Mouse (Mus musculus) liver, embryonic 11.5 days (tissue): Measurements from ENCODE around the gene Cadm2. TPM values are rescaled to one million over a fixed set of nuclear protein-coding genes. Genes with fewer than 3 reads are reported as not detected.

Experiments
- ATAC-seq: fragments of 200-750 bp; cut with Nextera tagmentation; replicated peaks from 2 replicates; pipeline ENCODE4 v1.8.0; 2017; ENCODE audit warnings: moderate number of reproducible peaks, mild to moderate bottlenecking, moderate TSS enrichment, moderate library complexity; ENCODE audit not compliant: low FRiP score
- DNase-seq: peaks from one replicate; pipeline ENCODE4 v3.0.0-alpha.2; 2017; ENCODE audit warnings: low spot score
- H3K27ac ChIP-seq: fragments of 300-500 bp; sonication (generic); 2 replicates; pipeline ENCODE4 v1.5.1; 2014; ENCODE audit warnings: mild to moderate bottlenecking, low read depth, low read length, control low read depth
- H3K27me3 ChIP-seq: fragments of 300-500 bp; sonication (generic); replicated peaks from 2 replicates; pipeline ENCODE4 v1.6.1; 2014; ENCODE audit warnings: low read length, mixed read lengths; ENCODE audit not compliant: control insufficient read depth, insufficient read depth
- H3K36me3 ChIP-seq: fragments of 300-500 bp; sonication (generic); 2 replicates; pipeline ENCODE4 v1.6.1; 2014; ENCODE audit warnings: mild to moderate bottlenecking, low read length, moderate library complexity, mixed read lengths; ENCODE audit not compliant: control insufficient read depth, insufficient read depth
- H3K4me1 ChIP-seq: fragments of 300-500 bp; sonication (generic); replicated peaks from 2 replicates; pipeline ENCODE4 v1.6.1; 2014; ENCODE audit warnings: low read length, mixed read lengths; ENCODE audit not compliant: control insufficient read depth, insufficient read depth
- H3K4me2 ChIP-seq: fragments of 300-500 bp; sonication (generic); 2 replicates; pipeline ENCODE4 v1.6.1; 2014; ENCODE audit warnings: mild to moderate bottlenecking, control low read depth, moderate library complexity
- H3K4me3 ChIP-seq: fragments of 300-500 bp; sonication (generic); 2 replicates; pipeline ENCODE4 v1.5.1; 2014; ENCODE audit warnings: low read depth, low read length, control low read depth
- H3K9ac ChIP-seq: fragments of 300-500 bp; sonication (generic); 2 replicates; pipeline ENCODE4 v1.6.1; 2014; ENCODE audit warnings: low read depth, low read length, control low read depth
- H3K9me3 ChIP-seq: fragments of 300-500 bp; sonication (generic); 2 replicates; pipeline ENCODE4 v1.6.1; 2016; ENCODE audit warnings: low read length, inconsistent platforms, mixed read lengths; ENCODE audit not compliant: control insufficient read depth
- WGBS: fragments of 180-500 bp; shearing (Covaris S2); extraction: QIAGEN DNeasy Blood & Tissue Kit; methylation state at CpG from one replicate; pipeline ENCODE4 v1.1.7; 2014; 5-methylcytosine and 5-hydroxymethylcytosine counted together
- polyA plus RNA-seq: library from polyadenylated mRNA; unstranded; fragments of >200 nt; fragmentation: Nextera tagmentation; extraction: Ambion mirVana; gene quantifications from 2 replicates; pipeline ENCODE4 v1.2.1, GENCODE M21; 2014

Gene Cadm2
- polyA plus RNA-seq, 1 experiment from 2014 or later = 0.52 TPM

DNA sequence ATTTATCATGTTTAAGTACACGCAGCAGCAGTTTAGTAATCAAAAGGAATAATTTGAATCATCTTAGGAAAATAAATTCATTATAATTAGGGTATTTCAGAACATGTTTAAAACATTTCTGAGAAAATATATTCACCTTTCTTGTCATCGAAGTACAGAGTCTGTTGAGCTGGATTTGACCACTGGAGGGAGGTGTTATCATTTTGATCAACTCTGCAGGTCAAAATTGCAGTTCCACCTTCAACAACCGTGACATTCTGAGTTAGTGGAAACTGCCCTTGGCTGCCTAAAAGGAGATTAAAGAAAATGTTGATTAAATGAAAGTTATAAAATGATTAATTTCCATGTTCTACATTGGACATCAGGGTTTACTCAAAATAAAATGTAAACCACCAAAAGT lies 738.1 kb downstream of the Cadm2 start:
- ATAC-seq = no peak
- Histone ChIP-seq H3K36me3 (no peaks in the 10 kb centered on the region), H3K27me3 (no peaks in the 10 kb centered on the region), H3K4me3 (no peak overlapping the region), H3K9me3 (no peaks in the 10 kb centered on the region), H3K27ac (no peak overlapping the region), H3K4me1 (no peaks in the 10 kb centered on the region), H3K9ac (no peak overlapping the region), H3K4me2 (no peak overlapping the region)
- 62% methylated on average over 3 of the region's 3 CpGs for WGBS
- DNase-seq = no peak

DNA sequence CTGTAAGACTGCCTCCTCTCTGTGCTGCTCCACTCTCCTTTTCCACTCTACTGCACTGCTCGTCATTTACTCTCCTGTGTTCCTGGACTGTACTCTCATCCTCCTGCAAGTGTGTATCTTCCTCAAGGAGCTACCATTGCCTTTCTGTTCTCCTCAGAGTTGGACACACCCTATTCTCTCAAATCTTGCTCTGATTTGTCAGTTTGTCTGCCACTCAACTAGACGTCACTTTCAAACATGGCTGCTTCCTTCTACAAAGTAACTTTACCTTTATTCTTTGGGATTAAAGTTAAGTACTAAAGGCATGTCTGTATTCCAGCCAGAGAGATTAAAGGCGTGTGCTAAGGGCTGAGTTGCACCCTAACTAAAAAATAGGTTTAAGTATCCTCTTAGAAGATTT lies 749.5 kb downstream of the Cadm2 start:
- no peak overlapping the region for H3K9ac ChIP-seq
- 75% methylated on average over 3 of the region's 3 CpGs for WGBS
- ATAC-seq = no peak

DNA sequence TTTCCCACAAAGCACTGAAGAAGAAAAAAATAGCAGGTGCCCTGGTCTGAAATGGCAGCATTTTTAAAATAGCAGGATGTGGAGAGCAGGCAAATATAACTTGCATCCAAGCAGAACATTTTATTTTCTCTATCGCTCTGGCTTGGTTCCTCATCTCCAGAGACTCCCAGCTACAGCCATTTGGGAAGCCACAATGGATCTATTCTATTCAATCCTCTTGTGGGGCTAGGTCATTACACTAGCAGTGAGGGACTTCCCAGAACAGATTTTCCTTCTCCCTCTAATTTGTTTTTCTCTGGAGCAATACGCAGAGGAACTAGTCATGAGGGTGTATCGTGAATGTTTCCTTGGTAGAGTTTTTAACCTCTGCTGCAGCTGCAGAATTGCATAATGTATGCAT lies 769.7 kb downstream of the Cadm2 start:
- WGBS = 79% methylated on average over 3 of the region's 3 CpGs
- no peak for ATAC-seq
- no peak overlapping the region for H3K4me2 ChIP-seq
- no peak overlapping the region for H3K27ac ChIP-seq
- no peak for DNase-seq
- H3K9me3 ChIP-seq = no peaks in the 10 kb centered on the region
- no peak overlapping the region for H3K4me3 ChIP-seq
- no peaks in the 10 kb centered on the region for H3K36me3 ChIP-seq
- no peaks in the 10 kb centered on the region for H3K27me3 ChIP-seq
- H3K9ac ChIP-seq = no peak overlapping the region
- no peaks in the 10 kb centered on the region for H3K4me1 ChIP-seq

More for the DNA sequence above, 749.5 kb downstream of the Cadm2 start:
- no peak for DNase-seq
- H3K4me3 ChIP-seq = no peak overlapping the region
- no peak overlapping the region for H3K27ac ChIP-seq
- no peaks in the 10 kb centered on the region for H3K36me3 ChIP-seq
- no peaks in the 10 kb centered on the region for H3K27me3 ChIP-seq
- H3K9me3 ChIP-seq = no peaks in the 10 kb centered on the region; the same call in 1 of the 2 replicates
- H3K4me1 ChIP-seq = no peaks in the 10 kb centered on the region
- H3K4me2 ChIP-seq = no peak overlapping the region

DNA sequence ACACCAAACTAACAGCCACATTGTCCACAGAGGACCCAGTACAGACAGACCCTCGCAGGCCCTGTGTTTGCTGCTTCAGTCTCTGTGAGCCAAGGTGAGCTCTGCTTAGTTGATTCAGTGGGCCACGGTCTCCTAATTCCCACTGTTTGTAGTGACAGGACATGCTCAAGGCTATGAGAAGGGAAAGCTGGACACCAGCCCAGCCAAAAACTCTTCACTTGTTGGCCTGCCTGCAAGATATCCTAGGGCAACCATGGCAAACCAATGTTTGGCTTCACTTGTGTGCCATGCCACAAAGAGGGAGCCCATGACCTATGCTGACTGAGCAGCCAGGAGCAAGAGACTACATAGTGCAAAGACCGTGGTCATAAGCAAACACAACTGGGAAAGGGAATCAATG lies 795.8 kb downstream of the Cadm2 start:
- DNase-seq (no peak), ATAC-seq (no peak)
- H3K27ac ChIP-seq = no peak overlapping the region
- no peaks in the 10 kb centered on the region for H3K4me1 ChIP-seq
- H3K36me3 ChIP-seq = no peaks in the 10 kb centered on the region
- no peak overlapping the region for H3K4me2 ChIP-seq
- no peaks in the 10 kb centered on the region for H3K27me3 ChIP-seq
- 70% methylated on average over 3 of the region's 3 CpGs for WGBS
- no peak overlapping the region for H3K4me3 ChIP-seq
- H3K9ac ChIP-seq = no peak overlapping the region
- H3K9me3 ChIP-seq = no peaks in the 10 kb centered on the region

DNA sequence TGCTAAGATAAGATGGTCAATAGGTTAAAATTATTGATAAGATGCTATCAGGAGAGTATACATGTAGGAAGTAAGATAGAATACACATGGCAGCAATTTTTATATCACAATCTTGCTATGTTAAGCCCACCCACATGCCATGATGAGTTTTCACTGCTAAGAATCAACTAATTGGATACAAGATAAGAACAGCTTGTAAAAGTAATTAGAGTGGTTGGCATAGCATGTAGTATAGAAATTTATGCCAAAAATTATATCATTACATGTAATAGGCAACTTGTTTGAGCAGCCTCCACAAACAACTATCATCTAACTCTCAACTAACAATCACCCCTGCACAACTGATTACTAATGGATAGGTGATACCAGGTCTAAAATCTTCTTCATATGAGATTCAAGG lies 809.2 kb downstream of the Cadm2 start:
- no peaks in the 10 kb centered on the region for H3K36me3 ChIP-seq
- no peaks in the 10 kb centered on the region for H3K9me3 ChIP-seq
- no peak for DNase-seq
- no peak overlapping the region for H3K27ac ChIP-seq
- no peaks in the 10 kb centered on the region for H3K27me3 ChIP-seq
- no peaks in the 10 kb centered on the region for H3K4me1 ChIP-seq
- H3K9ac ChIP-seq = no peak overlapping the region
- no peak overlapping the region for H3K4me2 ChIP-seq
- ATAC-seq = no peak
- H3K4me3 ChIP-seq = no peak overlapping the region

DNA sequence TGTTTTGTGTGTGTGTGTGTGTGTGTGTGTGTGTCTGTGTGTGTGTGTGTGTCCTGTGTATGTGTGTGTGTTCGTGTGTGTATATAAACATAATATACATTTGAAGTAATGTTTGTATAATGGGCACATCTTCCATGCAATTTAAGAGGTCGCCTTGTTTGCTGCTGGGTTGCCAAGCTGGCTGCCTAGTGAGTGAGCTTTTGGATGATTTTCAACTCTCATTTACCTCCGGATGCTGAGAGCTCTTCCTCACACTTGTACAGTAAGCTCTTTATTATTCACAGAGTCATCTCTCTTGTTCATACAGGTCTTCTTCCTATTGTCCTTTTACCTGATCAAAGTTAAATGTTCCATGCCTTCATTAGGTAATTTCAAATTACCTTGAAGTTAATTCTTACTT lies 822.5 kb downstream of the Cadm2 start:
- no peak overlapping the region for H3K27ac ChIP-seq
- H3K9me3 ChIP-seq = no peaks in the 10 kb centered on the region
- H3K4me1 ChIP-seq = no peaks in the 10 kb centered on the region
- no peaks in the 10 kb centered on the region for H3K27me3 ChIP-seq
- WGBS = 67% methylated on average over 3 of the region's 3 CpGs
- no peak overlapping the region for H3K4me2 ChIP-seq
- no peaks in the 10 kb centered on the region for H3K36me3 ChIP-seq
- H3K9ac ChIP-seq = no peak overlapping the region
- ATAC-seq = no peak
- H3K4me3 ChIP-seq = no peak overlapping the region
- no peak for DNase-seq

DNA sequence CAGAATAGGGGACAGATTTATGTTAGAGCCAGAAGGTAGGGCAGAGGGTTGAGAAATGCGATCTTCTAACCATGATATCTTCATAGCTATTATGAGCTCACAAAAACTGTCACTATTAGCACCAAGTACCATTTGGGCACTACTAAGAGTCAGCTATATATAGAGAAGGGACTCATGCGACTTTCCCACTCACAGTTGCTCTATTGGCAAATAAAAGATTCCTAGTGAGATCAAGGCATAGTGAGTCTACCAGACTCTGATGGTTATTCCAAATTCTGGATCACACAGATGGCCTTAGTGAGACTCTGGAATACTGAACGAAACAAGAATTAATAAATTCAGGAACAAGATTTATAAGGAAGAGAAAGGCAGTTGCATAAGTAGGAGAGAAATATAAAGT lies 827.6 kb downstream of the Cadm2 start:
- Histone ChIP-seq H3K9me3 (no peaks in the 10 kb centered on the region), H3K4me2 (no peak overlapping the region), H3K4me3 (no peak overlapping the region), H3K4me1 (no peaks in the 10 kb centered on the region), H3K27me3 (no peaks in the 10 kb centered on the region), H3K9ac (no peak overlapping the region), H3K36me3 (no peaks in the 10 kb centered on the region), H3K27ac (no peak overlapping the region)
- DNase-seq = no peak
- no peak for ATAC-seq
- WGBS = 75% methylated on average over 3 of the region's 3 CpGs

DNA sequence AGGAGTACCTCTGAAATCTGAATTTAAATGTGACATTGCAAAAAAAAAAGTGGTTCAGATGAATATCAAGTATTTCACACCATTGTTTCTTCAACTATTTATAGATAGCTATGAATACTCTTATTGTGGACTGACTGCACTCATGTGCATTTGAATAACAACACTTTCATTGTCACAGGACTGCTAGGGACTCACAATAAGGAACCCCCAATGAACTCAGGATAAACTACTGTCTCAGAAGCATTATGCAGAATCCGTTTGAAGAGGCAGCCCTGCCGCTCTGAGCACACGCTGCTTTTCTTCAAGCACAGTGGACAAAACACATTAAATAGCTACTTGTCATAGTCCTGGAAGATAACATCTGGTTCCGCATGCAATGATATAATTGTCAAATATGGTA lies 848.8 kb downstream of the Cadm2 start:
- Histone ChIP-seq H3K4me2 (no peak overlapping the region), H3K4me1 (no peaks in the 10 kb centered on the region), H3K36me3 (no peaks in the 10 kb centered on the region), H3K4me3 (no peak overlapping the region), H3K27ac (no peak overlapping the region), H3K27me3 (no peaks in the 10 kb centered on the region), H3K9me3 (no peaks in the 10 kb centered on the region), H3K9ac (no peak overlapping the region)
- DNase-seq (no peak), ATAC-seq (no peak)
- WGBS = 75% methylated on average over 4 of the region's 4 CpGs

DNA sequence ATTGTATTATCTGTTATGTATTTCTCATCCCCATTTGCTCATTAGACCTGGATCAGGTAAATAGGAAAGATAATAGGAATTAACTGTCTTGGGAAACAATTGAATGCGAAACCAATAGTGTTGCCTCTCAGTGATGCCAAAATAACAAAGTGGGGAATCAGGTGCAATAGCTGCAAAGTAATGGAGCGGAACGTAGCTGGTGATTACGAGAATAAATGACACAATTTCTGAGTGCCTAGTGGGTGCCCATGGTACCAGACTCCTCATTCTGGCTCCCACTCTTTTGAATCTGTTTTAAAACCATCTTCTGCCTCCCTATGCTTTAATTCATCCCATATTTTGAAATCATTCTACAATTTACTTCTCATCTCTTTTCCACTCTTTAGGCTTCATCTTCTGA lies 851.2 kb downstream of the Cadm2 start:
- H3K9ac ChIP-seq = no peak overlapping the region
- no peaks in the 10 kb centered on the region for H3K4me1 ChIP-seq
- 84% methylated on average over 4 of the region's 4 CpGs for WGBS
- ATAC-seq (no peak), DNase-seq (no peak)
- H3K27me3 ChIP-seq = no peaks in the 10 kb centered on the region
- no peaks in the 10 kb centered on the region for H3K36me3 ChIP-seq
- no peak overlapping the region for H3K4me3 ChIP-seq
- no peak overlapping the region for H3K27ac ChIP-seq
- no peak overlapping the region for H3K4me2 ChIP-seq
- H3K9me3 ChIP-seq = no peaks in the 10 kb centered on the region
